Mouse (Mus musculus) brain, embryonic 14.5 days (tissue): Measurements from ENCODE around the gene Anpep.
A peak's percentile ranks its signal among the peaks of the same experiment; 100 is the strongest.

Source experiments
- CTCF ChIP-seq: fragments of 200-500 bp; IDR thresholded peaks from 2 replicates; pipeline ENCODE4 v1.5.1; 2012; ENCODE audit warnings: inconsistent platforms, mild to moderate bottlenecking, moderate library complexity, borderline replicate concordance; ENCODE audit not compliant: insufficient read depth, insufficient read length; ENCODE audit errors: extremely low read depth
- POLR2A ChIP-seq: fragments of 200-500 bp; IDR thresholded peaks from 2 replicates; pipeline ENCODE4 v1.6.1; 2012; ENCODE audit warnings: mild to moderate bottlenecking, inconsistent platforms, borderline replicate concordance; ENCODE audit not compliant: poor library complexity, insufficient read depth, insufficient read length, severe bottlenecking; ENCODE audit errors: extremely low read depth

DNA sequence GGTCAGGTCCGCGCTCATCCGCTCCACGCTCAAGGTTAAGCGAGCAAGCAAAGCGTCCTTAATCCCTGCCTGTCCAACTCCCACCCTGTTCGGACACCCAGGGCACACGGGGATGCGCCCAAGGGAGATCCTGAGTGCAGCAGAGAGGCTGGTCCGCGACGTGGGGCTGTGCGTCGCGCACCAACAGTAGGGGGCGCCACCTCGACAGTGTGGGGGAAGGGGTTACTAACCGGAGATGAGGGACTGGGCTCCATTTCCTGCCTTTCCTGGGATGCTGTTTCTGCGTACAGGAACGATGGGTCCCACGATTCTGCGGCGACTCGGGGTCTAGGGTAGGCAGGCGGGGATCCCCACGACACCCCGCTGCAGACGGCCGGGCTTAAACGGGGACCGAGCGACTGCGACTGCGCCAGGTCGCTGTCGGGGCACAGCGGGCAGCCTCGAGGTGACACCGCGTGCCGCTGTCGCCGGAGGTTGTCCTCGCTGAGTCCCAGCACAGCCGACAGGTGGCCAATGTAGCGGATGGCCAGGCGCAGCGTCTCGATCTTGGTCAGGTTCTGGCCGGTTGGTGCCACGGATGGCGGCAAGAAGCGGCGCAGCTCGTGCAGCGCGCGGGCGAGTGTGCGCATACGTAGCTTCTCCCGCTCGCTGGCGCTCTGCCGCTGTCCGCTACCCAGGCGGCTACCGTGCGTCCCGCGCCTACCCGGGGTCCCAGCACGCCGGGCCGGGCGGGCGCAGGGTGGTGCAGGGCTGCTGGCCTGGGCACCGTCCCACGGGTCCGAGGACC, 68.0 kb downstream of the Anpep start:
- TF ChIP-seq CTCF (peak; percentile 58; the same call in 1 of the 2 replicates), POLR2A (no peak)
